Mouse (Mus musculus) lung, embryonic 14.5 days (tissue): ENCODE results near the gene Sgip1. TPM values are rescaled to one million over a fixed set of nuclear protein-coding genes. Genes with fewer than 3 reads are reported as not detected.

Source experiments
- ATAC-seq: fragments of 200-750 bp; cut with Nextera tagmentation; 2 replicates; pipeline ENCODE4 v1.8.0; 2017; ENCODE audit warnings: mild to moderate bottlenecking, moderate TSS enrichment, moderate library complexity; ENCODE audit not compliant: insufficient read depth
- DNase-seq: peaks from one replicate; pipeline ENCODE4 v3.0.0-alpha.2; 2015
- H3K27ac ChIP-seq: fragments of 300-500 bp; sonication (generic); 2 replicates; pipeline ENCODE4 v1.5.1; 2014; ENCODE audit warnings: low read depth, mild to moderate bottlenecking, moderate library complexity
- H3K27me3 ChIP-seq: fragments of 300-500 bp; sonication (generic); 2 replicates; pipeline ENCODE4 v1.6.1; 2014; ENCODE audit warnings: low read length, control low read depth; ENCODE audit not compliant: insufficient read depth
- H3K36me3 ChIP-seq: fragments of 300-500 bp; sonication (generic); 2 replicates; pipeline ENCODE4 v1.6.1; 2014; ENCODE audit warnings: control low read depth; ENCODE audit not compliant: insufficient read depth
- H3K4me1 ChIP-seq: fragments of 300-500 bp; sonication (generic); 2 replicates; pipeline ENCODE4 v1.6.1; 2014; ENCODE audit warnings: antibody characterized with exemption, control low read depth; ENCODE audit not compliant: insufficient read depth
- H3K4me2 ChIP-seq: fragments of 300-500 bp; sonication (generic); 2 replicates; pipeline ENCODE4 v1.6.1; 2014; ENCODE audit warnings: mild to moderate bottlenecking
- H3K4me3 ChIP-seq: fragments of 300-500 bp; sonication (generic); 2 replicates; pipeline ENCODE4 v1.5.1; 2014; ENCODE audit warnings: low read depth, low read length
- H3K9ac ChIP-seq: fragments of 300-500 bp; sonication (generic); 2 replicates; pipeline ENCODE4 v1.6.1; 2014
- H3K9me3 ChIP-seq: fragments of 300-500 bp; sonication (generic); 2 replicates; pipeline ENCODE4 v1.6.1; 2016; ENCODE audit warnings: low read depth, low read length, control low read depth
- CTCF ChIP-seq: IDR thresholded peaks from 2 replicates; pipeline ENCODE4 v1.5.1; 2016; ENCODE audit warnings: antibody characterized with exemption, low read depth
- WGBS: fragments of 180-500 bp; shearing (Covaris S2); extraction: QIAGEN DNeasy Blood & Tissue Kit; methylation state at CpG from one replicate; pipeline ENCODE4 v1.1.7; 2014; 5-methylcytosine and 5-hydroxymethylcytosine counted together
- polyA plus RNA-seq: library from polyadenylated mRNA; unstranded; fragments of >200 nt; fragmentation: Nextera tagmentation; extraction: Ambion mirVana; gene quantifications from 2 replicates; pipeline ENCODE4 v1.2.1, GENCODE M21; 2014

The Sgip1 gene
- polyA plus RNA-seq, 1 experiment from 2014 or later, result 6.9 TPM

GRCm38 (mm10) chr4:102964174-102964573 lies 223.1 kb downstream of the Sgip1 start:
- ATAC-seq (no peak), DNase-seq (no peak)
- Histone ChIP-seq H3K36me3 (no peaks in the 10 kb centered on the region), H3K27ac (no peak overlapping the region), H3K4me3 (no peak overlapping the region), H3K4me2 (no peak overlapping the region), H3K27me3 (no peaks in the 10 kb centered on the region), H3K9me3 (no peaks in the 10 kb centered on the region), H3K9ac (no peak overlapping the region), H3K4me1 (no peaks in the 10 kb centered on the region)
- TF ChIP-seq CTCF, result no peak
- WGBS, result 53% methylated on average over 3 of the region's 3 CpGs

GRCm38 (mm10) chr4:102967811-102968210 lies 226.7 kb downstream of the Sgip1 start:
- no peak overlapping the region for H3K4me2 ChIP-seq
- H3K36me3 ChIP-seq, result no peaks in the 10 kb centered on the region
- DNase-seq (no peak), ATAC-seq (no peak)
- no peak overlapping the region for H3K27ac ChIP-seq
- WGBS, result 59% methylated on average over 15 of the region's 15 CpGs
- H3K4me3 ChIP-seq, result no peak overlapping the region
- H3K9me3 ChIP-seq, result no peaks in the 10 kb centered on the region
- no peaks in the 10 kb centered on the region for H3K4me1 ChIP-seq
- no peaks in the 10 kb centered on the region for H3K27me3 ChIP-seq
- TF ChIP-seq CTCF, result no peak
- H3K9ac ChIP-seq, result no peak overlapping the region

GRCm38 (mm10) chr4:102969599-102969998 lies 228.5 kb downstream of the Sgip1 start:
- no peak overlapping the region for H3K4me2 ChIP-seq

GRCm38 (mm10) chr4:102971159-102971558 lies 230.1 kb downstream of the Sgip1 start:
- Histone ChIP-seq H3K27me3 (no peaks in the 10 kb centered on the region), H3K27ac (no peak overlapping the region), H3K4me2 (no peak overlapping the region), H3K4me1 (no peaks in the 10 kb centered on the region), H3K9ac (no peak overlapping the region), H3K4me3 (no peak overlapping the region), H3K9me3 (no peaks in the 10 kb centered on the region), H3K36me3 (no peaks in the 10 kb centered on the region)
- DNase-seq, result no peak
- no peak for TF ChIP-seq CTCF
- no peak for ATAC-seq
- WGBS, result 65% methylated on average over 5 of the region's 5 CpGs

More at GRCm38 (mm10) chr4:102969599-102969998, 228.5 kb downstream of the Sgip1 start:
- Histone ChIP-seq H3K9me3 (no peaks in the 10 kb centered on the region), H3K4me3 (no peak overlapping the region), H3K27me3 (no peaks in the 10 kb centered on the region), H3K36me3 (no peaks in the 10 kb centered on the region), H3K4me1 (no peaks in the 10 kb centered on the region), H3K9ac (no peak overlapping the region), H3K27ac (no peak overlapping the region)
- WGBS, result 93% methylated on average over 5 of the region's 5 CpGs
- DNase-seq, result no peak
- ATAC-seq, result no peak
- TF ChIP-seq CTCF, result no peak

- no peak for TF ChIP-seq CTCF
- H3K4me2 ChIP-seq, result no peak overlapping the region
- H3K4me3 ChIP-seq, result no peak overlapping the region
- ATAC-seq (no peak), DNase-seq (no peak)
- no peaks in the 10 kb centered on the region for H3K9me3 ChIP-seq
- no peaks in the 10 kb centered on the region for H3K36me3 ChIP-seq
- WGBS, result 74% methylated on average over 3 of the region's 3 CpGs
- H3K27ac ChIP-seq, result no peak overlapping the region
- H3K9ac ChIP-seq, result no peak overlapping the region
- no peaks in the 10 kb centered on the region for H3K27me3 ChIP-seq
- H3K4me1 ChIP-seq, result no peaks in the 10 kb centered on the region
Observed at GRCm38 (mm10) chr4:102972071-102972470, 231.0 kb downstream of the Sgip1 start.

GRCm38 (mm10) chr4:102974172-102974571 lies 233.1 kb downstream of the Sgip1 start:
- DNase-seq, result no peak
- TF ChIP-seq CTCF, result no peak
- Histone ChIP-seq H3K27me3 (peaks cover 5% of the 10 kb centered on the region; the same call in 1 of the 2 replicates), H3K9me3 (no peaks in the 10 kb centered on the region), H3K4me1 (0 out of 2 replicates have a peak, but pooled peaks cover 4% of the 10 kb centered on the region), H3K36me3 (no peaks in the 10 kb centered on the region), H3K27ac (no peak overlapping the region), H3K4me3 (no peak overlapping the region), H3K4me2 (no peak overlapping the region), H3K9ac (no peak overlapping the region)
- WGBS, result 41% methylated on average over 5 of the region's 5 CpGs
- ATAC-seq, result no peak

GRCm38 (mm10) chr4:102976290-102977275 lies 235.5 kb downstream of the Sgip1 start:
- no peak for DNase-seq
- 45% methylated on average over 12 of the region's 12 CpGs for WGBS
- Histone ChIP-seq H3K27ac (no peak overlapping the region), H3K4me2 (no peak overlapping the region), H3K9me3 (no peaks in the 10 kb centered on the region), H3K4me1 (0 out of 2 replicates have a peak, but pooled peaks cover 4% of the 10 kb centered on the region), H3K27me3 (peaks cover 5% of the 10 kb centered on the region; the same call in 1 of the 2 replicates), H3K4me3 (no peak overlapping the region), H3K36me3 (no peaks in the 10 kb centered on the region), H3K9ac (no peak overlapping the region)
- ATAC-seq, result no peak
- TF ChIP-seq CTCF, result no peak
